Mouse (Mus musculus) MEL (cell line): ENCODE results near the gene Slc35e4. TPM values are rescaled to one million over a fixed set of nuclear protein-coding genes. Genes with fewer than 3 reads are reported as not detected.

Experiments used
- DNase-seq: peaks from one replicate; pipeline ENCODE4 v3.0.0; 2011; ENCODE audit warnings: low read depth, low spot score
- H3K27ac ChIP-seq: 2 replicates; pipeline ENCODE4 v1.5.1; 2012; ENCODE audit warnings: low read depth, mild to moderate bottlenecking, control low read depth, low read length, moderate library complexity; ENCODE audit not compliant: control insufficient read depth
- H3K27me3 ChIP-seq, 2 experiments: fragments of 150-350 bp in 1 of 2; sonication (generic) in 1 of 2; 2 replicates each; pipeline ENCODE4 v1.6.1; 2012; ENCODE audit warnings: low read length in 2 of 2, mild to moderate bottlenecking in 2 of 2, improper control_type of control experiment in 1 of 2, moderate library complexity in 1 of 2; ENCODE audit not compliant: insufficient read depth in 2 of 2, control insufficient read depth in 1 of 2
- H3K36me3 ChIP-seq, 2 experiments: 2 replicates each; pipeline ENCODE4 v1.6.1; 2012 to 2014; ENCODE audit warnings: low read length in 2 of 2, improper control_type of control experiment in 1 of 2, inconsistent platforms in 1 of 2, mild to moderate bottlenecking in 1 of 2; ENCODE audit not compliant: insufficient read depth in 2 of 2, control insufficient read depth in 1 of 2
- H3K4me1 ChIP-seq, 2 experiments: fragments of 150-350 bp in 1 of 2; sonication (generic) in 1 of 2; 2 replicates each; pipeline ENCODE4 v1.6.1; 2012; ENCODE audit warnings: low read length in 2 of 2, improper control_type of control experiment in 1 of 2, mild to moderate bottlenecking in 1 of 2; ENCODE audit not compliant: insufficient read depth in 2 of 2, control insufficient read depth in 1 of 2
- H3K4me3 ChIP-seq, 2 experiments: fragments of 150-350 bp in 1 of 2; sonication (generic) in 1 of 2; 2 replicates each; pipeline ENCODE4 v1.5.1; 2012; ENCODE audit warnings: low read depth in 2 of 2, low read length in 2 of 2, mild to moderate bottlenecking in 2 of 2, moderate library complexity in 2 of 2, control low read depth in 1 of 2, improper control_type of control experiment in 1 of 2; ENCODE audit not compliant: control insufficient read depth in 1 of 2, insufficient read depth in 1 of 2
- H3K79me2 ChIP-seq: 2 replicates; pipeline ENCODE4 v1.6.1; 2012; ENCODE audit warnings: mild to moderate bottlenecking, low read length, moderate library complexity; ENCODE audit not compliant: control insufficient read depth, poor library complexity, insufficient read depth
- H3K9ac ChIP-seq: 2 replicates; pipeline ENCODE4 v1.6.1; 2012; ENCODE audit warnings: low read depth, mild to moderate bottlenecking, control low read depth, low read length, moderate library complexity; ENCODE audit not compliant: control insufficient read depth, poor library complexity, severe bottlenecking
- H3K9me3 ChIP-seq: fragments of 150-350 bp; sonication (generic); replicated peaks from 2 replicates; pipeline ENCODE4 v1.6.1; 2012; ENCODE audit warnings: mild to moderate bottlenecking, low read length, improper control_type of control experiment, moderate library complexity; ENCODE audit not compliant: insufficient read depth
- BHLHE40 ChIP-seq: IDR thresholded peaks from 2 replicates; pipeline ENCODE4 v1.6.1; 2012; ENCODE audit warnings: low read depth, mild to moderate bottlenecking, inconsistent platforms, low read length, improper control_type of control experiment, borderline replicate concordance
- CHD1 ChIP-seq: IDR thresholded peaks from 2 replicates; pipeline ENCODE4 v1.6.1; 2012; ENCODE audit warnings: low read depth, mild to moderate bottlenecking, inconsistent platforms, low read length, improper control_type of control experiment
- CHD2 ChIP-seq: IDR thresholded peaks from 2 replicates; pipeline ENCODE4 v1.6.1; 2011; ENCODE audit warnings: low read length, improper control_type of control experiment
- ELF1 ChIP-seq: IDR thresholded peaks from 2 replicates; pipeline ENCODE4 v1.6.1; 2014; ENCODE audit warnings: low read depth, mild to moderate bottlenecking, inconsistent platforms, low read length, improper control_type of control experiment, moderate library complexity
- ETS1 ChIP-seq: IDR thresholded peaks from 2 replicates; pipeline ENCODE4 v1.6.1; 2012; ENCODE audit warnings: low read depth, mild to moderate bottlenecking, inconsistent platforms, low read length, improper control_type of control experiment, moderate library complexity
- GABPA ChIP-seq: IDR thresholded peaks from 2 replicates; pipeline ENCODE4 v1.6.1; 2012; ENCODE audit warnings: low read depth, mild to moderate bottlenecking, inconsistent platforms, low read length, improper control_type of control experiment, moderate library complexity
- GATA1 ChIP-seq: IDR thresholded peaks from 2 replicates; pipeline ENCODE4 v1.6.1; 2011; ENCODE audit warnings: low read depth, low read length, improper control_type of control experiment
- HCFC1 ChIP-seq: IDR thresholded peaks from 2 replicates; pipeline ENCODE4 v1.6.1; 2012; ENCODE audit warnings: low read depth, mild to moderate bottlenecking, inconsistent platforms, low read length, improper control_type of control experiment, moderate library complexity
- MAFK ChIP-seq: IDR thresholded peaks from 2 replicates; pipeline ENCODE4 v1.6.1; 2011; ENCODE audit warnings: low read depth, mild to moderate bottlenecking, low read length, improper control_type of control experiment, borderline replicate concordance
- MAX ChIP-seq: IDR thresholded peaks from 2 replicates; pipeline ENCODE4 v1.6.1; 2011; ENCODE audit warnings: low read length, improper control_type of control experiment
- MEF2A ChIP-seq: IDR thresholded peaks from 2 replicates; pipeline ENCODE4 v1.6.1; 2014; ENCODE audit warnings: low read depth, mild to moderate bottlenecking, inconsistent platforms, low read length, improper control_type of control experiment; ENCODE audit not compliant: poor library complexity, insufficient replicate concordance, severe bottlenecking; ENCODE audit errors: extremely low read depth
- MYC ChIP-seq: IDR thresholded peaks from 2 replicates; pipeline ENCODE4 v1.6.1; 2011; ENCODE audit warnings: low read depth, mild to moderate bottlenecking, low read length, improper control_type of control experiment, moderate library complexity
- POLR2A ChIP-seq, 2 experiments: IDR thresholded peaks; 2 replicates each; pipeline ENCODE4 v1.6.1; 2011 to 2012; ENCODE audit warnings: low read length in 2 of 2, mild to moderate bottlenecking in 2 of 2, control low read depth in 1 of 2, improper control_type of control experiment in 1 of 2, low read depth in 1 of 2, moderate library complexity in 1 of 2; ENCODE audit not compliant: control insufficient read depth in 1 of 2, insufficient read depth in 1 of 2, poor library complexity in 1 of 2
- POLR2AphosphoS2 ChIP-seq: IDR thresholded peaks from 2 replicates; pipeline ENCODE4 v1.6.1; 2011; ENCODE audit warnings: low read length, improper control_type of control experiment
- RAD21 ChIP-seq: IDR thresholded peaks from 2 replicates; pipeline ENCODE4 v1.6.1; 2011; ENCODE audit warnings: mild to moderate bottlenecking, low read depth, low read length, improper control_type of control experiment
- SIN3A ChIP-seq: IDR thresholded peaks from 2 replicates; pipeline ENCODE4 v1.6.1; 2012; ENCODE audit warnings: low read length, improper control_type of control experiment, inconsistent platforms
- SMC3 ChIP-seq: IDR thresholded peaks from 2 replicates; pipeline ENCODE4 v1.6.1; 2011; ENCODE audit warnings: low read depth, low read length, improper control_type of control experiment
- TAL1 ChIP-seq: IDR thresholded peaks from 2 replicates; pipeline ENCODE4 v1.6.1; 2012; ENCODE audit warnings: mild to moderate bottlenecking, inconsistent platforms, low read length, moderate library complexity, mixed read lengths
- TBP ChIP-seq: IDR thresholded peaks from 2 replicates; pipeline ENCODE4 v1.8.0; 2011; ENCODE audit warnings: low read depth, low read length, improper control_type of control experiment
- UBTF ChIP-seq: IDR thresholded peaks from 2 replicates; pipeline ENCODE4 v1.6.1; 2012; ENCODE audit warnings: low read depth, mild to moderate bottlenecking, inconsistent platforms, low read length, improper control_type of control experiment, moderate library complexity, borderline replicate concordance; ENCODE audit not compliant: insufficient read depth
- USF1 ChIP-seq: IDR thresholded peaks from 2 replicates; pipeline ENCODE4 v1.6.1; 2014; ENCODE audit warnings: low read depth, mild to moderate bottlenecking, inconsistent platforms, low read length, improper control_type of control experiment, moderate library complexity
- ZC3H11A ChIP-seq: IDR thresholded peaks from 2 replicates; pipeline ENCODE4 v1.6.1; 2012; ENCODE audit warnings: low read depth, mild to moderate bottlenecking, inconsistent platforms, low read length, improper control_type of control experiment
- ZMIZ1 ChIP-seq: IDR thresholded peaks from 2 replicates; pipeline ENCODE4 v1.6.1; 2012; ENCODE audit warnings: low read depth, mild to moderate bottlenecking, inconsistent platforms, low read length, improper control_type of control experiment, moderate library complexity
- ZNF384 ChIP-seq: IDR thresholded peaks from 2 replicates; pipeline ENCODE4 v1.6.1; 2012; ENCODE audit warnings: low read depth, mild to moderate bottlenecking, inconsistent platforms, low read length, improper control_type of control experiment
- polyA plus RNA-seq, 2 experiments: library from polyadenylated mRNA; stranded (reverse) in 1 of 2; unstranded in 1 of 2; fragments of >175 nt in 1 of 2; fragments of >200 nt in 1 of 2; gene quantifications; 2 replicates each; pipeline versions ENCODE4 v1.2.1 to v1.2.4; 2012; ENCODE audit warnings: low replicate concordance in 2 of 2, low read depth in 1 of 2; ENCODE audit not compliant: insufficient read length in 2 of 2, insufficient read depth in 1 of 2, missing spikeins in 1 of 2
- total RNA-seq: library from RNA; depleted of rRNA; stranded (reverse); fragments of 300-350 nt; gene quantifications from 2 replicates; pipeline ENCODE4 v1.2.3, GENCODE M21; 2012

The Slc35e4 gene
- total and polyA plus RNA-seq, 3 experiments: 12.1 to 14.0 TPM; not detected in 1

DNA sequence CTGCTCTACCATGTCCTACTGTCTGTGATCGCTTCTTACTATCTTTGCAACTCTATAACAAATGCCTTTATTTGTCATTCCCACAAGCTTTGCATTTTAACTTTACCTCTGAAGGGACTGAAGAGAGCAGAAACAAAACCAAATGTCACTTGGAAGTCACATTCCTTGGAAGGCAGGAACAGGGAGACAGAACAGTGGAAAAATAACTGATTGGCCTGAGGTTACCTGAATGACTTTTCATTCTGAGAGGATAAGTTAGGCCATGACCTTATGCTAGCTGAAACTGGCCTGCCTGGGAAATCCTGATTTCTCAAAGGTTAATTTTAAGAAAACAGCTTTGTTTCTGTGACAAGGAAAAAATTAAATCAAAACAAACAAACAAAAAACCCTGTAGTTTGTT lies 18.5 kb downstream of the Slc35e4 start:
- Histone ChIP-seq H3K27ac (no peak overlapping the region), H3K27me3 (peaks cover 0 to 2% of the 10 kb centered on the region in 2 experiments; a peak in 1 of 4 replicates), H3K36me3 (no peaks in the 10 kb centered on the region), H3K4me1 (peaks cover 0 to 4% of the 10 kb centered on the region in 2 experiments; a peak in 2 of 4 replicates), H3K9ac (no peak overlapping the region), H3K4me3 (no peak overlapping the region), H3K79me2 (no peaks in the 10 kb centered on the region), H3K9me3 (no peaks in the 10 kb centered on the region)
- DNase-seq: no peak
- TF ChIP-seq SMC3: no peak
- no peak for TF ChIP-seq BHLHE40
- TF ChIP-seq ZNF384: no peak
- no peak for TF ChIP-seq ZC3H11A
- no peak for TF ChIP-seq GABPA
- TF ChIP-seq MAFK: no peak
- TF ChIP-seq ETS1: no peak

GRCm38 (mm10) chr11:3895458-3895857 lies 19.0 kb downstream of the Slc35e4 start:
- peak; percentile 56 for DNase-seq
- TF ChIP-seq TAL1: no peak
- 0 out of 2 replicates have a peak, but pooled peaks have one; percentile 9 for TF ChIP-seq HCFC1
- no peak for TF ChIP-seq UBTF
- peaks cover 0 to 4% of the 10 kb centered on the region in 2 experiments; a peak in 2 of 4 replicates for H3K4me1 ChIP-seq
- H3K27ac ChIP-seq: peak overlapping the region; percentile 45
- no peaks in the 10 kb centered on the region for H3K79me2 ChIP-seq
- no peaks in the 10 kb centered on the region for H3K36me3 ChIP-seq
- H3K9me3 ChIP-seq: no peaks in the 10 kb centered on the region
- H3K4me3 ChIP-seq: peak overlapping the region; percentile 45 to 66
- H3K27me3 ChIP-seq: peaks cover 0 to 2% of the 10 kb centered on the region in 2 experiments; a peak in 1 of 4 replicates
- H3K9ac ChIP-seq: peak overlapping the region; percentile 64

DNA sequence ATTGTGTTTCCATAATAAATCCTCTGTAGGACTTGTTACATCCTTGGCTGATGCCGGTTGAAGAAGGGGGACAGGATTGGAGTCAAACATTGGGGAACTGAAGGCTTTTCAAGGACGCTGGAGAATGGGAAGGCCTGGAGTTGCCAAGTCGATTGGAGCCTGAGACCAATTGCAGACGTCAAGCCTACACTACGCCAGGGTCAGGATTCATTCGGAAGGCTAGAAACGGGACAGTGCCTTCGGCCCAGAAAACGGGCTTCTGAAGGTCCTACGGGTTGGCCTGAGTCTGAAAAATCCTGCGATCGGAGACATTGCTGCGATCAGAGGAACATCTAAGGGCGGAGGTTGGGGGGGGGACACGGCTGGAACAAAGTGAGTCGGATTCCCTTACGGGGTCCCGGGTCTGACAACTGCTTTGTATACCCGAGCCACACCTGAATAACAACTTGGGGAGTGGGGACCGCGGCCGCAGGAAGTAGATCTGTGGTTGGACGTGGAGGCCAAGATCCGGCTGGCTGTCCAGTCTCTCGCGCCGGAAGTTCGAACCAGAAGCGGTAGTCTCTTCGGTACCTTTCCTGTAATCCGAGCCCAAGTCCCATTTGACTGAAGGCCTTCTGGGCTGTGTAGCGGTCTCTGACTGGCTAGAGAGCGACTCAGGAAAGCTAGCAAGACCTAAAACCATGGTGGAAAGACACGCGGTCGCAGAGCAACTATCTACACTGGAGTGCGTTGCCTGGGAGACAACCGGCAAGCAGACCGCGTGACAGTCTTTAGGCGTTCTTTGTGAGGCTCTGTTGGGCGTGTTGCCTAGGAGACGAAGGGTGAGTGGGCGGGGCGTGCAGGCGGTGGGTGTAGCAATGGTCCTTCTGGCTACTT lies 19.8 kb downstream of the Slc35e4 start, which contains the start of the genes 4921536K21Rik and Dusp18:
TSS of gene 4921536K21Rik (minus strand) at position 693 of the 876 bp plus-strand sequence.
TSS of gene Dusp18 (plus strand) at position 835 of the 876 bp plus-strand sequence.
- H3K9me3 ChIP-seq: no peaks in the 10 kb centered on the region
- peak; percentile 95 for DNase-seq
- H3K36me3 ChIP-seq: no peaks in the 10 kb centered on the region
- peaks cover 0 to 3% of the 10 kb centered on the region in 2 experiments; a peak in 1 of 4 replicates for H3K27me3 ChIP-seq
- peaks cover 0 to 4% of the 10 kb centered on the region in 2 experiments; a peak in 2 of 4 replicates for H3K4me1 ChIP-seq
- H3K9ac ChIP-seq: peak within 1 kb of the TSS; percentile 65
- peak within 1 kb of the TSS; percentile 45 to 66 for H3K4me3 ChIP-seq
- peak within 1 kb of the TSS; percentile 45 for H3K27ac ChIP-seq
- H3K79me2 ChIP-seq: no peaks in the 10 kb centered on the region
- TF ChIP-seq ELF1 (peak; percentile 72; the same call in 1 of the 2 replicates), SMC3 (no peak), ZMIZ1 (no peak), MEF2A (no peak), POLR2A (IDR thresholded peaks at IDR 0.05; ENCODE audit: control insufficient read depth in 1 of 2, insufficient read depth in 1 of 2, low read depth in 1 of 2, low read length in 2 of 2, poor library complexity in 1 of 2) (peak; percentile 54 to 64; a peak in 2 of 4 replicates), RAD21 (no peak), MAFK (no peak), HCFC1 (peak; percentile 29; the same call in 1 of the 2 replicates), CHD1 (no peak), MYC (peak; percentile 83), GATA1 (peak; percentile 78), UBTF (no peak), SIN3A (peak; percentile 99), CHD2 (no peak), GABPA (no peak), MAX (peak; percentile 85), TBP (0 out of 2 replicates have a peak, but pooled peaks have one; percentile 37), POLR2AphosphoS2 (no peak), USF1 (peak; percentile 83)
